Mouse (Mus musculus) thymus, postnatal 0 days (tissue): ENCODE results near the gene Parp9. TPM values are rescaled to one million over a fixed set of nuclear protein-coding genes. Genes with fewer than 3 reads are reported as not detected.
"Not testable (repeated sequence)": the region's sequence is repeated elsewhere in the genome, so short reads cannot be mapped to it uniquely, and the experiment has no call there.

Source experiments
- DNase-seq: peaks from one replicate; pipeline ENCODE4 v3.0.0-alpha.2; 2015; ENCODE audit warnings: low spot score
- polyA plus RNA-seq: library from polyadenylated mRNA; unstranded; fragments of >200 nt; fragmentation: Nextera tagmentation; extraction: Ambion mirVana; gene quantifications from 2 replicates; pipeline ENCODE4 v1.2.1, GENCODE M21; 2015

Gene Parp9
- polyA plus RNA-seq = 39.6 and 44.4 TPM in 2 replicates

GRCm38 (mm10) chr16:35938211-35939151 is at the start of gene Parp9, which contains the start of gene Dtx3l:
Gene Parp9 (plus strand): TSS chr16:35938470.
Gene Dtx3l (minus strand): TSS chr16:35939151.
- peak; percentile 82 for DNase-seq

GRCm38 (mm10) chr16:35888910-35889309 is 49.4 kb upstream of the Parp9 start:
- DNase-seq = no peak

DNA sequence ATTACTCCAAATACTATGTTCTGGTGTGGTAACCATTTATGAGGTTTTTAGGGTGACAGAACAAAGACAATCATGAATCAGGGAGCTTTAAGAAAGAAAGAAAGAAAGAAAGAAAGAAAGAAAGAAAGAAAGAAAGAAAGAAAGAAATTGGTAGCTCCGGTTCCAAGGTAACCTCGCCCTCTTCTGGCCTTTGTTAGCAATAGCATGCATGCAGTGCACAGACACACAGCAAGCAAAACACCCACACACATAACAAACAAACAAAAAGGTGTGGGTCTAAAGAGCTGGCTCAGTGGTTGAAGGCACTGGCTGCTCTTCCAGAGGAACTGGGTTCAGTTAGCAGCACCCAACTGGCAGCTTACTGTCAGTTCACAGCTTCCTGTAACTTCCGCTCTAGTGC is 47.6 kb upstream of the Parp9 start:
- DNase-seq = peak; percentile 23

DNA sequence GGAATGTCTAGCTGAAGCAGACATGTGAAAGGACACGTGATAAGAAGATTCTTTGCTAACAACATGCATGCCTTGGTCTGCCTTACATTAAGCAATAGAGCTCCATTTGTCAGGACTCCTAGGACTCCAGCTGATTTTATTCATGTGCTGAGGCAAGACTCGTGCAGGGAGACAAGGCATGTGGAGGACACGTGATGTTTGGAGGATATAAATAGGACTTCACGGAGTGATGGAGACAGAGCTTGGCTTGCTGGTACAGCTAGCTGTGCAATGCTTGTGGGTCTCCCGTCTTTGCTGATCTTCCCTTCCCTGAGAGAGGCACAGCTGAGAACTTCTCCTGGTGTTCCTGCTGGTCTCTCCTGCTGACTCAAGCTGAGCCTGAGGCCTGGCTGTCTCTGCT is 46.7 kb upstream of the Parp9 start:
- DNase-seq = not testable (repeated sequence)

- no peak for DNase-seq
Measured at GRCm38 (mm10) chr16:35894997-35895396, 43.3 kb upstream of the Parp9 start.

GRCm38 (mm10) chr16:35900541-35900940 is 37.7 kb upstream of the Parp9 start:
- DNase-seq = no peak

DNA sequence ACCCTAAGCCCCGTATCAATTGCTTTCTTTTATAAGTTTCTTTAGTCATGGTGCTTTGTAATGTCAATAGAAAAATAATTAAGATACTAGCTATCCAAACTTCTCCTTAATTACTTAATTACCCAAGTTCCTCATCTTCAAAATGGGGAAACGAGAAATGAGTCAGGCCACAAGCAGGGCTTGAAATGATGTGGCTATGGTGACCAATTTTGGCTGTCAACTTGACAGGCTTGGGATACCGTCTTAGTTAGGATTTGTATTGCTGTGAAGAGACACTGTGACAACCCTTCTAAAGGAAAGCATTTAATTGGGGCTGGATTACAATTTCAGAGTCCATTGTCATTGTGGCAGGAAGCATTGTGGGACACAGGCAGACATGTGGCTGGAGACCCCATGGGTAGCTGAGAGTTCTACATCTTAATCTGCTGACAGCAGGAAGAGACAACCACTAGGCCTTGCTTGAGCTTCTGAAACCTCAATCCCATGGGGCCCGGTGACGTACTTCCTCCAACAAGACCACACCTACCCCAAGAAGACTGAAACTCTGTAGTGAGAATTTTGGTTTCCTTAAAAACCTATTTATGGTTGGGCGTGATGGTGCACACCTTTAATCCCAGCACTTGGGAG is 35.1 kb upstream of the Parp9 start:
- DNase-seq = no peak

DNA sequence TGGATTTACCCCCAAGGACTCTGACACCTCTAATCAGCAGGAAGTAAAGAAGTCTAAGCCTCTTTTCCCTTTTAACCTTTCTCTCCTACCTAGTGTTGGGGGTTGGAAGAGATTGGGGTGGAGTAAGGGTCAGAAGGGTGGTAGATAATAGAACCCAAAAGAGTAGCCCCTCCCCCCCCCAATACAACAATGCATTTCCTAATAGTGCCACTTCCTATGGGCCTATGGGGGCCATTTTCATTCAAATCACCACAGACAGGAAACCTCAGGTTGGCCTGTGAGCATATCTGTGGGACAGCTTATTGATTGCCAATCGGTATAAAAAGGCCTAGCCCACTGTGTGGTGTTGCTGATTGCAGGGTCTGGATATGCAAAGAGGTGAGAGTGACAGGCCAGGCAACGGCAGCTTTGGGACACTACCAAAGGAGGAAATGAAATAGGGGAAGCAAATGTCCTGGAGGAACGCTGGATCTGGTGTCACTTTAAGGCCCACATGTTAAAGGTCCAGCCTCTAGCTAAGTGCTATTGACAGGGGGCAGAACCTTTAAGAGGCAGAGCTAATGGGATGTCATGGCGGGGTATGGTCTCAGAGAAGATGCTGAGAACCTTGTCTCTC is 34.0 kb upstream of the Parp9 start:
- DNase-seq = no peak

DNA sequence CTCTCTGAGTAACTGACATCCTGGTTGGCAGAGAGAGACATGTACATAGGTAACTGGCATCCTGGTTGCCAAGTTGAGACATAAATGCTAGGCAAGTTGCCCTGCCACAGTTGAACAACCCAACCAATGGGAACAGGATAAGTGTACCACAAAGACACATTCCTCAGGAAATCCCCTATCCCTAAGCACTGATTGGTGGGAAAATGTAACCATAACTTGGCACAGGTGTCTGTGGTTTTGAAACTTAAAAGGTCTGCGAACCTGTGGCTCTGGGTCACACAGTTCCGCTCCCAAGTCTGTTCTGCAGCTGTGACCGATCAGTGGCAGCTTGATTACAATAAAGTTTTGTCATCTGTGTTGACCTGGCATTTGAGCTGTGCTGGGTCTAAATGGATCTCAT is 32.9 kb upstream of the Parp9 start:
- DNase-seq = peak; percentile 65

DNA sequence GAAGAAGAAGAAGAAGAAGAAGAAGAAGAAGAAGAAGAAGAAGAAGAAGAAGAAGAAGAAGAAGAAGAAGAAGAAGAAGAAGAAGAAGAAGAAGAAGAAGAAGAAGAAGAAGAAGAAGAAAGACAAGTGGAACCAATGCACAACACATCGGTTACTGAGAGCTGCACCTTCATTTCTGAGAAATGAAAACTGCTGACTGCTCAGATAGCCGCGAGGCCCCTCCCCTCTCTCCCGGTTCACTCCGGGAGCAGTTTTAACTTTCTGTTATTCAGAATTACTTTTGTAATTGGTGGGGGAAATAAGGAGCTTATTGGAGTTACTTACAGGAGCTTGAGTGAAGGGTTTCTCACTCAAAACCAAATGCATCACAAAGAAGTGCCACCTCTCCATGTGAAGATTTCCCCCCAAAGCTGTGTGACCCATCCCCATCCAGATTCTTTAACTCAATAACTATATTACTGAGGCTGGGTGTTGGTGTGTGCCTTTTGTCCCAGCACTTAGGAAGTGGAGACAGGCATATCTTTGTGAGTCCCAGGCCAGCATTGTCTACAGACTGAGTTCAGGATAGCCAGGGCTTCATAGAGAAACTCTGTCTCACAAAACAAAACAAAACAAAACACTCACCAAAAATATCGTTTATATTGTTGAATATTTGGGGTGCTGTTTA is 32.3 kb upstream of the Parp9 start:
- DNase-seq = no peak

- no peak for DNase-seq
Measured at GRCm38 (mm10) chr16:35906887-35907286, 31.4 kb upstream of the Parp9 start.

DNA sequence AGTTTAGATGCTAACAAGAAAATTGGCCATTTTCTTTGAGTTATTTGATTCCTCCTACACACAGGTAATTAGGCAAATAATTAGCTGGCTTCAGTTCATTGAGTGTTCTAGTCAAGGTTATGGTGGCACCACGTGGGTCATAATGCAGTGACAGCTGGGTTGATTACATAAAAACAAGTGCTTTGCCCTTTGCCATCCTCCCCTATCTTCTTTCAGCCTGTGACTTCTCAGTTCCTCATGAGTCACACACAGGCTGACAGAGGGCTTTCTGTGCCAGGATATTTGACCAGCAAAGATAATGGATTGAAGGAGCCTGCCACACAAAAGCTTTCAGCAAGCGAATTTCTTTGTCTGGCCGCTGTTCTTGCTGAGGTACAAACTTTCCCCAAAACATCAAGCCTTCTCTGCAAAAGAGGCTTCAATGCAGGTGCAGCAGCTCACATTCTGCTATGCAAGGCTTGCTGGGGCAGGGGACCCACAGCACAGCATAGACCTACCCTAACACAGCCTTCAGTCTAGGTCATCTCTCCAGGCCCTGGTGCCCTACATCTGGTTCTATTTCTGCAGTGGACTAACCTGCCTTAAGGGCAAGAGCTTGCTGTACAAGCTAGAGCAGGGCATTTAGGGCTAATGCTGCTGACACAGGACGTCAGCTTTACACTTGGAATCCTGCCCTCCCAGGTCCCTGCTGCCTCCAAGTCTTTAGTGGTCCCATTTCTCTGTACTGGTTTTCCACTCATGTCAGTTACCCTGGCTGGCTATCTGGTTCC is 30.7 kb upstream of the Parp9 start:
- DNase-seq = peak; percentile 7

DNA sequence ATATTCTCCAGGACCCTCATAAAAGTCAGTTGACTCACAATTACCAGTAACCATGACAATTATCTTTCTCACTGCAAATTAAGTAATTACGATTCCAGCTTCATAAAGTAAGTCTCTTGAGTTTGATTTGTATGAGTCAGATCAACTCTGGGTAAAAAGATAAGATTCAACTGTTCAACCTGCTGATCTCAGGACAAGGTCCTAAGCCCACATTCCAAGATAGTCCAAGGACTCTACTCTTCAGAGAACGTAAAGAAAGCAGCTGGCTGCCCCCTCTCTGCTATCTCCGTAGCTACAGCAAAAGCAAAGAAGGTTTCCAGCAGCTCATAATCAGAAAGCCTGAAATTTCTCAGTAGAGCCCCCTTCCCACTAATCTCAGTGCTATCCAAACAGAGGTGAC is 26.8 kb upstream of the Parp9 start:
- no peak for DNase-seq

DNA sequence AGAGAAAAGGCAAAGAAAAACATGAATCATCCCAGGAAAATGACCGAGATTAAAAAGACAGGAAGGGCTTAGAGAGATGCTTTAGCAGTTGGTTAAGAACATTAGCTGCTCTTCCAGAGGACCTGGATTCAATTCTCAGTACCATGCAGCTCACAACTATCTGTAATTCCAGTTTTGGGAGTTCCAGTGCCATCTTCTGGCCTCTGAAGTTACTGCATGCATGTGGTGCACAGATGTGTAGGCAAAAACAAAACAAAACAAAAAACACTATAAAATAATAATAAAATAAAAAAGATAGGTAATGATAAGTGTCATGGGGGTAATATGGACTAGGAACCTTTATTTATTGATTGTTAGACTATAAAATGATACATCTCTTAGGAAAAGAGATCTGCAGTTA is 24.7 kb upstream of the Parp9 start:
- DNase-seq = peak; percentile 29

DNA sequence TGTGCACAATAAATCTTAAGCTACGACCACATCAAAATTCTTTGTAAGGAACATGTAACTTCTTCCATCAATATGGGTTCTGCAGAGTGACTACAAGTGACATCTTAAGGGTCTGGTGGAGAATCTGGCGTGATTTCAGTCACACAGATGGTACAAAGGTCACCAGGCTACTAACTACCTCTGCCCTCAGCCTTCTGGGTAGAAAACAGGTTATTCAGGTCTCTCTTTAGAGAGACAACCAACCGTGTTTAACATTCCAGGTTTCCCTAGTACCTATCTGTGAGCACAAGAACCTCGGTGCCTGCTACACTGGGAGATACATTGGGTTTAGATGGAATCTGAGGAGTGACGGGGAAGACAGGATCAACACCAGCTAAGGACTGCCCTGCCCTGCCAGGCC is 24.0 kb upstream of the Parp9 start:
- no peak for DNase-seq

GRCm38 (mm10) chr16:35918721-35919543 is 19.3 kb upstream of the Parp9 start:
- peak; percentile 55 for DNase-seq

- DNase-seq = no peak
Measured at GRCm38 (mm10) chr16:35921676-35922235, 16.5 kb upstream of the Parp9 start.

- DNase-seq = no peak
Measured at GRCm38 (mm10) chr16:35922301-35922895, 15.9 kb upstream of the Parp9 start.

GRCm38 (mm10) chr16:35923546-35924198 is 14.6 kb upstream of the Parp9 start:
- no peak for DNase-seq
